Mouse (Mus musculus) ES-Bruce4 (cell line): ENCODE data around the gene Stk32c. TPM values are rescaled to one million over a fixed set of nuclear protein-coding genes. Genes with fewer than 3 reads are reported as not detected.

Source experiments
- H3K27ac ChIP-seq: 2 replicates; pipeline ENCODE4 v1.5.1; 2012; ENCODE audit warnings: low read length, inconsistent platforms; ENCODE audit not compliant: insufficient read depth
- H3K27me3 ChIP-seq: 2 replicates; pipeline ENCODE4 v1.6.1; 2012; ENCODE audit warnings: mild to moderate bottlenecking, low read length, inconsistent platforms; ENCODE audit not compliant: control insufficient read depth, poor library complexity, insufficient read depth, severe bottlenecking
- H3K36me3 ChIP-seq: 2 replicates; pipeline ENCODE4 v1.6.1; 2012; ENCODE audit warnings: inconsistent platforms, mild to moderate bottlenecking, low read length, moderate library complexity; ENCODE audit not compliant: control insufficient read depth, poor library complexity, insufficient read depth, severe bottlenecking
- H3K4me1 ChIP-seq: one replicate; pipeline ENCODE4 v1.8.1; 2011; ENCODE audit warnings: low read length; ENCODE audit not compliant: control insufficient read depth, insufficient read depth
- H3K4me3 ChIP-seq: 2 replicates; pipeline ENCODE4 v1.5.1; 2011; ENCODE audit warnings: low read depth, mild to moderate bottlenecking, low read length
- H3K9ac ChIP-seq: 2 replicates; pipeline ENCODE4 v1.6.1; 2012; ENCODE audit warnings: low read depth, mild to moderate bottlenecking, inconsistent platforms; ENCODE audit not compliant: poor library complexity, severe bottlenecking
- H3K9me3 ChIP-seq: replicated peaks from 2 replicates; pipeline ENCODE4 v1.6.1; 2012; ENCODE audit warnings: mild to moderate bottlenecking, low read length, inconsistent platforms; ENCODE audit not compliant: control insufficient read depth, poor library complexity, insufficient read depth, severe bottlenecking
- CTCF ChIP-seq: IDR thresholded peaks from one replicate; pipeline ENCODE4 v1.8.1; 2011; ENCODE audit warnings: low read depth, low read length
- EP300 ChIP-seq: IDR thresholded peaks from 2 replicates; pipeline ENCODE4 v1.6.1; 2011; ENCODE audit warnings: low read depth, low read length; ENCODE audit not compliant: insufficient read depth
- POLR2A ChIP-seq: IDR thresholded peaks from one replicate; pipeline ENCODE4 v1.8.1; 2011; ENCODE audit warnings: low read length; ENCODE audit not compliant: insufficient read depth
- polyA plus RNA-seq: library from polyadenylated mRNA; stranded (reverse); fragments of >200 nt; gene quantifications from 2 replicates; pipeline ENCODE4 v1.2.4, GENCODE M21; 2011; ENCODE audit warnings: low read depth; ENCODE audit not compliant: missing spikeins, insufficient read depth, insufficient read length

Gene Stk32c
- polyA plus RNA-seq, 1 experiment: 0.42 TPM

- no peaks in the 10 kb centered on the region for H3K4me1 ChIP-seq
- 0 out of 2 replicates have a peak, but pooled peaks have one; percentile 13 for TF ChIP-seq EP300
- no peak for TF ChIP-seq CTCF
- TF ChIP-seq POLR2A: no peak
These were observed 34.1 kb upstream of the Stk32c start for GRCm38 (mm10) chr7:139246931-139247880.

DNA sequence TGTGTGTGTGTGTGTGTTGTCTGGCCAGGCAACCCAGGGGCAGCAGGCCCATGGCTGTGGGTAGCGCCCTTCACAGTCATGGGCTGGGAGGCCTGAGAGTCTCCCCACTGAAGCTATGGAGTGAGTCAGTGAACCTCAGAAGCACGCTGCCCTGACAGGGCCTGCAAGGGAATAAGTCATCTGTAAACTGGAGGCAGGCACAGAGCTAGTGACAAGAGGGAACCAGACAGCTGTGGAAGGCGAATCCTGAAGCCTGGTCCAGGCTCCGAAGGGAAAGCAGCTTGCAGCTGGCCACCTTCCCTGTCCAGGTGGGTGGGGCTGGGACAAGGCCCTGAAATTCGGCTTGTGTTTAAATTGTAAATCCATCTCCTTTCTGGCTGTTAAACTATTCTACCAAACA, 33.0 kb upstream of the Stk32c start:
- H3K27ac ChIP-seq: no peak overlapping the region
- H3K27me3 ChIP-seq: 0 out of 2 replicates have a peak, but pooled peaks cover 3% of the 10 kb centered on the region
- no peaks in the 10 kb centered on the region for H3K9me3 ChIP-seq
- H3K4me1 ChIP-seq: peaks cover 2% of the 10 kb centered on the region
- no peak overlapping the region for H3K4me3 ChIP-seq
- TF ChIP-seq POLR2A (no peak), CTCF (no peak), EP300 (no peak)
- H3K9ac ChIP-seq: no peak overlapping the region
- no peaks in the 10 kb centered on the region for H3K36me3 ChIP-seq

More at GRCm38 (mm10) chr7:139246931-139247880, 34.1 kb upstream of the Stk32c start:
- Histone ChIP-seq H3K36me3 (no peaks in the 10 kb centered on the region), H3K27ac (0 out of 2 replicates have a peak overlapping the region, but pooled peaks have one; percentile 5), H3K9ac (peak overlapping the region; percentile 94), H3K27me3 (0 out of 2 replicates have a peak, but pooled peaks cover 3% of the 10 kb centered on the region), H3K4me3 (peak overlapping the region; percentile 83), H3K9me3 (no peaks in the 10 kb centered on the region)

DNA sequence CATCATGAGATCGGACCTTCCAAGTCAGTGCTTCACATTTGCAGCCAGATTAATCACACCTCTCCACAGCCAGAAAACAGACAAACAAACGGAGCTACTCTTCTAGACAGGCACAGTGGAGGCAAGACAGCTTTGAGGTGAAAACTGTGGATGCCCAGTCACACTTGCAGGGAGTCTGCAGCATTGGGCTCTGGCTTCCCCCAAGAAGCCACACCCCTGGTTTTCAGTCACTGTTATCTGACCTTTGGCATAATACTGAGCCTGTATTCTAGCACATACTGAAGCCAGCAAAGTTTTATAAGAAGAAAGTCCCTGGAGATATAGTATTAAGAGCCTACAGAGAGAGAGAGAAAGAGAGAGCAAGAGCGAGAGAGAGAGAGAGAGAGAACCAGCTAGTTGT, 26.3 kb upstream of the Stk32c start:
- H3K9me3 ChIP-seq: no peaks in the 10 kb centered on the region

GRCm38 (mm10) chr7:139235651-139236358, 22.7 kb upstream of the Stk32c start:
- Histone ChIP-seq H3K27me3 (no peaks in the 10 kb centered on the region), H3K27ac (0 out of 2 replicates have a peak overlapping the region, but pooled peaks have one; percentile 52), H3K4me1 (peaks cover 3% of the 10 kb centered on the region), H3K36me3 (no peaks in the 10 kb centered on the region), H3K9me3 (no peaks in the 10 kb centered on the region), H3K4me3 (no peak overlapping the region), H3K9ac (no peak overlapping the region)
- no peak for TF ChIP-seq EP300
- no peak for TF ChIP-seq CTCF
- no peak for TF ChIP-seq POLR2A

More for the DNA sequence above, 26.3 kb upstream of the Stk32c start:
- Histone ChIP-seq H3K36me3 (no peaks in the 10 kb centered on the region), H3K4me3 (no peak overlapping the region), H3K9ac (no peak overlapping the region), H3K27ac (no peak overlapping the region), H3K27me3 (no peaks in the 10 kb centered on the region), H3K4me1 (peaks cover 4% of the 10 kb centered on the region)
- TF ChIP-seq CTCF (no peak), EP300 (no peak), POLR2A (no peak)

- peaks cover 3% of the 10 kb centered on the region for H3K4me1 ChIP-seq
- H3K27ac ChIP-seq: peak overlapping the region; percentile 52
- no peak overlapping the region for H3K9ac ChIP-seq
- H3K36me3 ChIP-seq: no peaks in the 10 kb centered on the region
- H3K27me3 ChIP-seq: no peaks in the 10 kb centered on the region
- TF ChIP-seq EP300: peak; percentile 76
- TF ChIP-seq CTCF: peak; percentile 10
- TF ChIP-seq POLR2A: no peak
- peak overlapping the region; percentile 13; the same call in 1 of the 2 replicates for H3K4me3 ChIP-seq
- H3K9me3 ChIP-seq: no peaks in the 10 kb centered on the region
These were observed 21.5 kb upstream of the Stk32c start for GRCm38 (mm10) chr7:139234426-139235188.
